Mouse (Mus musculus) liver, embryonic 14.5 days (tissue): ENCODE measurements around the gene Rfwd3.

Experiments used
- CTCF ChIP-seq: IDR thresholded peaks from 2 replicates; pipeline ENCODE4 v1.5.1; 2016; ENCODE audit warnings: antibody characterized with exemption, low read depth, control low read depth
- EP300 ChIP-seq: IDR thresholded peaks from 2 replicates; pipeline ENCODE4 v1.6.1; 2016; ENCODE audit warnings: antibody characterized with exemption, low read depth

GRCm38 (mm10) chr8:111224153-111224552, 75.9 kb downstream of the Rfwd3 start:
- TF ChIP-seq EP300 (no peak), CTCF (no peak)
